Mouse (Mus musculus) monocyte, adult 5-6 weeks (primary cell): ENCODE results near the gene Trim43a. TPM values are rescaled to one million over a fixed set of nuclear protein-coding genes. Genes with fewer than 3 reads are reported as not detected.

Experiments
- total RNA-seq: library from RNA; stranded (forward); fragments of 200-1000, 200-491, 200-594 nt; gene quantifications from 3 replicates; pipeline ENCODE4 v1.2.3, GENCODE M21; 2017

The Trim43a gene
- total RNA-seq, 1 experiment from 2014 or later, result not detected

Other genes starting within 250 kb of the Trim43a start
- gene Snx14, start 141.9 kb upstream of the Trim43a start, total RNA-seq, result 34.1 to 44.9 TPM (median 35.3 TPM) in 3 replicates
- not detected in 3 replicates for gene Gm20537, start 124.3 kb upstream of the Trim43a start, total RNA-seq
- 112 to 157 TPM (median 127 TPM) in 3 replicates for gene Syncrip, start 98.3 kb upstream of the Trim43a start, total RNA-seq
- 11.8 to 19.8 TPM (median 19.2 TPM) in 3 replicates for gene Zfp949, start 32.9 kb upstream of the Trim43a start, total RNA-seq
- gene Mthfsl, start 139.4 kb downstream of the Trim43a start, total RNA-seq, result 55.6 to 71.6 TPM (median 62.4 TPM) in 3 replicates
- 257 to 385 TPM (median 377 TPM) in 3 replicates for gene Bcl2a1d, start 151.0 kb downstream of the Trim43a start, total RNA-seq